Mouse (Mus musculus): ENCODE measurements at regions not wholly inside any gene's neighbourhood (a gene's known extent, or its start where the extent isn't known, plus 50 kb on each side); places are given as distances from the start of the nearest gene placed in this dataset.

- TF ChIP-seq FLI1 (IDR thresholded peaks at IDR 0.05; ENCODE audit: low read length) (no peak), GATA1 (IDR thresholded peaks at IDR 0.05; ENCODE audit: borderline replicate concordance, low read length) (no peak)
Measured at GRCm38 (mm10) chr12:78082163-78082562, 111.9 kb upstream of the Gm6657 start.

Data from megakaryocyte, embryonic 14.5 days (primary cell).